Comparison of ENCODE assay signal across 16 mouse cellular contexts in genomic region chr1:139236794-139237193, GRCm38 (mm10).
"Had no signal": no experiment of that assay in that cellular context is flagged by ENCODE, and none has a peak within 500 bp of the region (broad histone marks: within the 10 kb centered on the region; RNA-seq: fewer than 3 reads in every experiment).

No protein-coding gene starts in this region.

- H3K27me3 ChIP-seq: limb, embryonic 15.5 days; liver, embryonic 12.5 days; lung, embryonic 15.5 days; neural tube, embryonic 12.5 days; stomach, embryonic 15.5 days had no signal

- H3K4me3 ChIP-seq: limb, embryonic 15.5 days; liver, embryonic 12.5 days; lung, embryonic 15.5 days; myocyte; neural tube, embryonic 12.5 days; stomach, embryonic 15.5 days had no signal

- DNase-seq: kidney, adult 11 months; kidney, adult 9 months; kidney, postnatal 36 days; layer of hippocampus, adult 9-11 months; layer of hippocampus, postnatal 36 days; lung, postnatal 14 days; right cerebral cortex, postnatal 14 days; thymus, adult 2 months; thymus, postnatal 25 days had no signal

- H3K9ac ChIP-seq: limb, embryonic 15.5 days; liver, embryonic 12.5 days; lung, embryonic 15.5 days; neural tube, embryonic 12.5 days; stomach, embryonic 15.5 days had no signal

- ATAC-seq: liver, embryonic 12.5 days had no signal

- H3K9me3 ChIP-seq: limb, embryonic 15.5 days; liver, embryonic 12.5 days; lung, embryonic 15.5 days; neural tube, embryonic 12.5 days; stomach, embryonic 15.5 days had no signal

- H3K4me1 ChIP-seq: limb, embryonic 15.5 days; liver, embryonic 12.5 days; neural tube, embryonic 12.5 days; stomach, embryonic 15.5 days had no signal

- H3K36me3 ChIP-seq: limb, embryonic 15.5 days; liver, embryonic 12.5 days; lung, embryonic 15.5 days; neural tube, embryonic 12.5 days; stomach, embryonic 15.5 days had no signal

- H3K4me2 ChIP-seq: limb, embryonic 15.5 days; liver, embryonic 12.5 days; lung, embryonic 15.5 days; neural tube, embryonic 12.5 days; stomach, embryonic 15.5 days had no signal

- H3K27ac ChIP-seq: kidney, postnatal 0 days; limb, embryonic 15.5 days; liver, embryonic 12.5 days; lung, embryonic 15.5 days; neural tube, embryonic 12.5 days; stomach, embryonic 15.5 days had no signal
